Comparison of ENCODE assay signal across 8 mouse cellular contexts in the genomic region with DNA sequence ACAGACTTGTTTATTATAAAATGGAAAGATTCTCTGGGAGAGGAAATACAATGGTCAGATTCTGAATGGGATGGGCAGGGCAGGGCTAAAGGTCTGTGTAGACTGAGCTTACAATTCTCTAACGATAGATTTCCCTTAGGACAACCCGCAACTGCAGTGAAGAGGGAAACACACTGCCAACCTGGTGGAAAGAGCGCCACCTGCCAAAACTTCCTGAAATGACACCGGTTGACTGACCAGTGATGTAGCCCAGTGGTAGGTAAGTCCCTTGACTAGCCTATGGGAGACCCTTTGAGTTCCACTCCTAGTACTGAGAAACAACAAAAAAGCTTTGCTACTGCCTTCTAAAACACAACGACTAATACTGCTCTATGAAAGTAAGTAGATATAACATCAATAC. TPM values are rescaled to one million over a fixed set of nuclear protein-coding genes. Genes with fewer than 3 reads are reported as not detected.
A peak's percentile ranks its signal among the peaks of the same experiment; 100 is the strongest.
DNase-seq lines count a peak whose midpoint lies in the region; ATAC-seq lines count a peak whose summit lies in the region.

No protein-coding gene starts in this region.

- 24% methylated on average over 5 of the region's 5 CpGs for WGBS in hindbrain, embryonic 14.5 days
- 29% methylated on average over 5 of the region's 5 CpGs for WGBS in hindbrain, embryonic 16.5 days

- no peak overlapping the region for H3K4me2 ChIP-seq in hindbrain, embryonic 14.5 days (replicated peaks)
- no peak overlapping the region for H3K4me2 ChIP-seq in hindbrain, embryonic 16.5 days (ENCODE audit: low read length)

- peak; percentile 38 for DNase-seq in hindbrain, embryonic 14.5 days (ENCODE audit: low spot score)
- DNase-seq in thymus, postnatal 14 days: peak; percentile 47
- no peak for DNase-seq in thymus, adult 18-20 months
- peak; percentile 66 for DNase-seq in brain, adult 2 months (ENCODE audit: low read depth, low spot score)
- peak; percentile 33 for DNase-seq in forelimb bud, embryonic 11.5 days (ENCODE audit: low read depth, low spot score)
- peak; percentile 68 for DNase-seq in lung, postnatal 10 days
- DNase-seq in yolk sac, embryonic 10.5 days (ENCODE audit: low spot score): no peak

- H3K27ac ChIP-seq in hindbrain, embryonic 14.5 days: no peak overlapping the region
- no peak overlapping the region for H3K27ac ChIP-seq in hindbrain, embryonic 16.5 days (ENCODE audit: low read depth, low read length)

- H3K9ac ChIP-seq in hindbrain, embryonic 14.5 days: no peak overlapping the region
- no peak overlapping the region for H3K9ac ChIP-seq in hindbrain, embryonic 16.5 days (ENCODE audit: low read depth, low read length)

- 0 out of 2 replicates have a peak, but pooled peaks cover 12% of the 10 kb centered on the region for H3K4me1 ChIP-seq in hindbrain, embryonic 14.5 days (replicated peaks; ENCODE audit: control insufficient read depth, insufficient read depth, low read length)
- H3K4me1 ChIP-seq in hindbrain, embryonic 16.5 days (ENCODE audit: control insufficient read depth, insufficient read depth, low read depth, low read length): peaks cover 14% of the 10 kb centered on the region

- H3K27me3 ChIP-seq in hindbrain, embryonic 14.5 days (ENCODE audit: control insufficient read depth, insufficient read depth, low read length): no peaks in the 10 kb centered on the region
- no peaks in the 10 kb centered on the region for H3K27me3 ChIP-seq in hindbrain, embryonic 16.5 days (replicated peaks; ENCODE audit: control insufficient read depth, insufficient read depth, low read length)

- no peak for ATAC-seq in hindbrain, embryonic 14.5 days (ENCODE audit: low FRiP score)
- no peak for ATAC-seq in hindbrain, embryonic 16.5 days

- H3K36me3 ChIP-seq in hindbrain, embryonic 14.5 days (replicated peaks; ENCODE audit: control insufficient read depth, insufficient read depth): 0 out of 2 replicates have a peak, but pooled peaks cover 3% of the 10 kb centered on the region
- H3K36me3 ChIP-seq in hindbrain, embryonic 16.5 days (ENCODE audit: control insufficient read depth, insufficient read depth, low read length): peaks cover under 1% of the 10 kb centered on the region; the same call in 1 of the 2 replicates

- H3K9me3 ChIP-seq in hindbrain, embryonic 14.5 days (ENCODE audit: control insufficient read depth, low read length): no peaks in the 10 kb centered on the region
- no peaks in the 10 kb centered on the region for H3K9me3 ChIP-seq in hindbrain, embryonic 16.5 days (ENCODE audit: control insufficient read depth, low read length)

- H3K4me3 ChIP-seq in hindbrain, embryonic 14.5 days (replicated peaks; ENCODE audit: low read length): no peak overlapping the region
- no peak overlapping the region for H3K4me3 ChIP-seq in hindbrain, embryonic 16.5 days (ENCODE audit: low read length)

RNA-seq across cellular contexts. Expression of a gene that starts 3.5 kb away (rescaled TPM):
- polyA plus RNA-seq in hindbrain, embryonic 14.5 days (2014; fragmentation: Nextera tagmentation; extraction: Ambion mirVana): 58.3 and 63.4 TPM in 2 replicates
- polyA plus RNA-seq in hindbrain, embryonic 16.5 days (2015; fragmentation: Nextera tagmentation; extraction: Ambion mirVana): 49.6 and 49.8 TPM in 2 replicates

RNA-seq across cellular contexts. Expression of a gene that starts 48.1 kb away (rescaled TPM):
- 0.41 and 0.65 TPM in 2 replicates for polyA plus RNA-seq in hindbrain, embryonic 14.5 days (2014; fragmentation: Nextera tagmentation; extraction: Ambion mirVana)
- polyA plus RNA-seq in hindbrain, embryonic 16.5 days (2015; fragmentation: Nextera tagmentation; extraction: Ambion mirVana): 0.56 and 0.66 TPM in 2 replicates

Comparison
In these comparisons a context has a peak if more than half of its experiments do, and no peak if none do; other contexts are left out.
1. DNase-seq: peak in hindbrain, embryonic 14.5 days (single experiment), thymus, postnatal 14 days (single experiment), brain, adult 2 months (single experiment), forelimb bud, embryonic 11.5 days (single experiment) and lung, postnatal 10 days (single experiment); none in thymus, adult 18-20 months (0 of 2) and yolk sac, embryonic 10.5 days (single experiment).